9 mouse cellular contexts compared by ENCODE assay signal in the genomic region with DNA sequence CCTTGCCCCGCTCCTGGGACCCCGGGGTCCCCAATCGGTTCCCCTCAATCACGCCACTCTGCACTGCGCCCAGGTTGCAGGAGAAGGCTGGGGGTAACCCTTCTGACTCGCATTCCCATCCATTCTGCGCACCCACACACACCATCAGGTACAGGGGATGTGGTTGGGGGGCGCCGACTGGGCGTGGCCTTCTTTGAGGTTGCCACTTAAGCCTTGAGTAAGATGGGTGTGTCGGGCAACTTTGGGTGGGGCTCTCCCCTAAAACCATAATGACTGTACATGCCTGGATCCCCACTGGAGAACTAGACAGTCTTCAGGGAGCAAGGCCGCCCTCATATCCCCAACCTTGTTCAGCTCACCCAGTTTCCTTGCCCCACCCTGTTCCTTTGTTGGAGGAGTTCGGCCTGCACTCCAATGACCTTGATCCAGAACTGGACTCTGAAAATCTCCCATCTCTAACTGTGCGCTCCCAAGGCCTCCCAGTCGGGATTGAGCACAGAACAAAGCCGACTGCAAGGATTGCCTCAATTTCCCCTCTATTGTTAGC. TPM values are rescaled to one million over a fixed set of nuclear protein-coding genes. Genes with fewer than 3 reads are reported as not detected.
DNase-seq lines count a peak whose midpoint lies in the region; ATAC-seq and TF ChIP-seq lines count a peak whose summit lies in the region.
"Had no signal": no experiment of that assay in that cellular context is flagged by ENCODE, and none has a peak within 500 bp of the region (broad histone marks: within the 10 kb centered on the region; RNA-seq: fewer than 3 reads in every experiment).

No protein-coding gene starts in this region.

- 4% methylated on average over 16 of the region's 16 CpGs for WGBS in kidney, postnatal 0 days
- WGBS in forebrain, embryonic 15.5 days, result under 1% methylated on average over 16 of the region's 16 CpGs
- WGBS in midbrain, embryonic 11.5 days, result 4% methylated on average over 16 of the region's 16 CpGs

- intact Hi-C loops in gastrocnemius, postnatal 36 days (cut with DNase I), result no loop called here

- TF ChIP-seq CTCF in kidney, postnatal 0 days (IDR thresholded peaks at IDR 0.05; ENCODE audit: low read depth), result no peak
- no peak for TF ChIP-seq CTCF in bone marrow macrophage, adult 2 months (IDR thresholded peaks at IDR 0.05; ENCODE audit: low read depth, low read length)

- H3K4me1 ChIP-seq in kidney, postnatal 0 days (replicated peaks; ENCODE audit: insufficient read depth, low read length), result no peaks in the 10 kb centered on the region
- H3K4me1 ChIP-seq in bone marrow macrophage, adult 2 months (ENCODE audit: control insufficient read depth, insufficient read depth, low read length), result no peaks in the 10 kb centered on the region
- H3K4me1 ChIP-seq in forebrain, embryonic 15.5 days, result peaks cover 37% of the 10 kb centered on the region
- peaks cover 31% of the 10 kb centered on the region for H3K4me1 ChIP-seq in midbrain, embryonic 11.5 days (ENCODE audit: control insufficient read depth, insufficient read depth, low read length)

- H3K4me3 ChIP-seq in kidney, postnatal 0 days (replicated peaks; ENCODE audit: low read depth, low read length), result no peak overlapping the region
- H3K4me3 ChIP-seq in bone marrow macrophage, adult 2 months (ENCODE audit: insufficient read depth, low read length), result peak overlapping the region; percentile 19
- H3K4me3 ChIP-seq in forebrain, embryonic 15.5 days, result peak overlapping the region; percentile 95
- peak overlapping the region; percentile 66 for H3K4me3 ChIP-seq in midbrain, embryonic 11.5 days (ENCODE audit: low read depth, low read length)

- no peaks in the 10 kb centered on the region for H3K9me3 ChIP-seq in kidney, postnatal 0 days (replicated peaks; ENCODE audit: low read length)
- no peaks in the 10 kb centered on the region for H3K9me3 ChIP-seq in forebrain, embryonic 15.5 days
- H3K9me3 ChIP-seq in midbrain, embryonic 11.5 days (ENCODE audit: control insufficient read depth, low read length), result no peaks in the 10 kb centered on the region

- peak; percentile 9 for ATAC-seq in kidney, postnatal 0 days (replicated peaks; ENCODE audit: low FRiP score, low read depth)
- peak; percentile 39 for ATAC-seq in forebrain, embryonic 15.5 days (replicated peaks)
- peak; percentile 36 for ATAC-seq in midbrain, embryonic 11.5 days (ENCODE audit: low FRiP score)

- peaks cover 46% of the 10 kb centered on the region for H3K27me3 ChIP-seq in kidney, postnatal 0 days (ENCODE audit: insufficient read depth, low read length)
- no peaks in the 10 kb centered on the region for H3K27me3 ChIP-seq in forebrain, embryonic 15.5 days
- H3K27me3 ChIP-seq in midbrain, embryonic 11.5 days (ENCODE audit: control insufficient read depth, insufficient read depth, low read length), result peaks cover 5% of the 10 kb centered on the region

- peak overlapping the region; percentile 49 for H3K4me2 ChIP-seq in kidney, postnatal 0 days (ENCODE audit: low read length)
- H3K4me2 ChIP-seq in forebrain, embryonic 15.5 days (replicated peaks), result peak overlapping the region; percentile 88
- peak overlapping the region; percentile 64 for H3K4me2 ChIP-seq in midbrain, embryonic 11.5 days

- no peak overlapping the region for H3K27ac ChIP-seq in kidney, postnatal 0 days
- H3K27ac ChIP-seq in bone marrow macrophage, adult 2 months (ENCODE audit: insufficient read depth, low read depth, low read length), result no peak overlapping the region
- peak overlapping the region; percentile 95 for H3K27ac ChIP-seq in forebrain, embryonic 15.5 days (replicated peaks)
- peak overlapping the region; percentile 89 for H3K27ac ChIP-seq in midbrain, embryonic 11.5 days (ENCODE audit: low read depth, low read length)

- no peak overlapping the region for H3K9ac ChIP-seq in kidney, postnatal 0 days (ENCODE audit: low read depth, low read length)
- H3K9ac ChIP-seq in forebrain, embryonic 15.5 days (replicated peaks), result peak overlapping the region; percentile 99
- H3K9ac ChIP-seq in midbrain, embryonic 11.5 days (ENCODE audit: low read length), result peak overlapping the region; percentile 89

- H3K36me3 ChIP-seq in kidney, postnatal 0 days (ENCODE audit: insufficient read depth, low read length), result no peaks in the 10 kb centered on the region
- no peaks in the 10 kb centered on the region; the same call in 1 of the 2 replicates for H3K36me3 ChIP-seq in forebrain, embryonic 15.5 days
- H3K36me3 ChIP-seq in midbrain, embryonic 11.5 days (ENCODE audit: control insufficient read depth, insufficient read depth, low read length), result no peaks in the 10 kb centered on the region

- DNase-seq in kidney, postnatal 0 days (ENCODE audit: low spot score), result no peak
- DNase-seq in kidney, postnatal 14 days, result no peak
- peak; percentile 94 for DNase-seq in midbrain, embryonic 11.5 days (ENCODE audit: low spot score, missing footprints)
- no peak for DNase-seq in gastrocnemius, postnatal 36 days
- no peak for DNase-seq in adipocyte (ENCODE audit: low spot score)
- no peak for DNase-seq in testis, postnatal 10 days (ENCODE audit: low spot score)

- no peak for TF ChIP-seq POLR2A in bone marrow macrophage, adult 2 months (IDR thresholded peaks at IDR 0.05; ENCODE audit: borderline replicate concordance, low read depth, low read length)

RNA-seq across cellular contexts. Expression of a gene that starts 0.6 kb away (rescaled TPM):
- 0.23 and 0.75 TPM in 2 replicates for polyA plus RNA-seq in kidney, postnatal 0 days (2015; fragmentation: Nextera tagmentation; extraction: Ambion mirVana)
- not detected in 2 replicates for polyA plus RNA-seq in bone marrow macrophage, adult 2 months (2012; ENCODE audit: insufficient read depth, insufficient read length, missing spikeins)
- 1,822 and 1,823 TPM in 2 replicates for polyA plus RNA-seq in forebrain, embryonic 15.5 days (2015; fragmentation: Nextera tagmentation; extraction: Ambion mirVana)
- 777 and 840 TPM in 2 replicates for polyA plus RNA-seq in midbrain, embryonic 11.5 days (2014; fragmentation: Nextera tagmentation; extraction: Ambion mirVana)
- total RNA-seq in gastrocnemius, postnatal 36 days (2021), result under 1 TPM in 1 of 2 experiments, not detected in 1; 0.20 TPM

RNA-seq across cellular contexts. Expression of a gene that starts 4.9 kb away (rescaled TPM):
- polyA plus RNA-seq in kidney, postnatal 0 days (2015; fragmentation: Nextera tagmentation; extraction: Ambion mirVana), result not detected in 2 replicates
- not detected in 2 replicates for polyA plus RNA-seq in bone marrow macrophage, adult 2 months (2012; ENCODE audit: insufficient read depth, insufficient read length, missing spikeins)
- polyA plus RNA-seq in forebrain, embryonic 15.5 days (2015; fragmentation: Nextera tagmentation; extraction: Ambion mirVana), result 0.15 and 0.23 TPM in 2 replicates
- 0.06 and 0.12 TPM in 2 replicates for polyA plus RNA-seq in midbrain, embryonic 11.5 days (2014; fragmentation: Nextera tagmentation; extraction: Ambion mirVana)
- not detected for total RNA-seq in gastrocnemius, postnatal 36 days (2021)
- total RNA-seq: common myeloid progenitor, adult 5-6 weeks had no signal

RNA-seq across cellular contexts. Expression of a gene that starts 11.5 kb away (rescaled TPM):
- polyA plus RNA-seq in kidney, postnatal 0 days (2015; fragmentation: Nextera tagmentation; extraction: Ambion mirVana), result 33.4 and 36.6 TPM in 2 replicates
- polyA plus RNA-seq in bone marrow macrophage, adult 2 months (2012; ENCODE audit: insufficient read depth, insufficient read length, missing spikeins), result 25.8 and 30.8 TPM in 2 replicates
- 43.3 and 46.3 TPM in 2 replicates for polyA plus RNA-seq in forebrain, embryonic 15.5 days (2015; fragmentation: Nextera tagmentation; extraction: Ambion mirVana)
- 35.3 and 35.5 TPM in 2 replicates for polyA plus RNA-seq in midbrain, embryonic 11.5 days (2014; fragmentation: Nextera tagmentation; extraction: Ambion mirVana)
- 10 to 100 TPM; 35.7 to 40.3 TPM for total RNA-seq in gastrocnemius, postnatal 36 days (2021)

RNA-seq across cellular contexts. Expression of a gene that starts 38.3 kb away (rescaled TPM):
- 168 and 170 TPM in 2 replicates for polyA plus RNA-seq in kidney, postnatal 0 days (2015; fragmentation: Nextera tagmentation; extraction: Ambion mirVana)
- 218 and 244 TPM in 2 replicates for polyA plus RNA-seq in bone marrow macrophage, adult 2 months (2012; ENCODE audit: insufficient read depth, insufficient read length, missing spikeins)
- polyA plus RNA-seq in forebrain, embryonic 15.5 days (2015; fragmentation: Nextera tagmentation; extraction: Ambion mirVana), result 252 and 259 TPM in 2 replicates
- 171 and 181 TPM in 2 replicates for polyA plus RNA-seq in midbrain, embryonic 11.5 days (2014; fragmentation: Nextera tagmentation; extraction: Ambion mirVana)
- 100 to 1,000 TPM; 136 to 137 TPM for total RNA-seq in gastrocnemius, postnatal 36 days (2021)

Comparison
In these comparisons a context has a peak if more than half of its experiments do, and no peak if none do; other contexts are left out.
1. H3K27ac ChIP-seq: peak in forebrain, embryonic 15.5 days (single experiment) and midbrain, embryonic 11.5 days (single experiment); none in kidney, postnatal 0 days (single experiment) and bone marrow macrophage, adult 2 months (single experiment).
2. RNA of a gene that starts 0.6 kb away (polyA plus RNA-seq): 1,822 to 1,823 TPM in forebrain, embryonic 15.5 days and 777 to 840 TPM in midbrain, embryonic 11.5 days; 0.23 to 0.75 TPM in kidney, postnatal 0 days and not detected in bone marrow macrophage, adult 2 months; every median in the first group is over 100 times any median in the second.
3. Peak in every context shown above with its lines, with median percentiles within 50 percentile points of each other: ATAC-seq and H3K4me2 ChIP-seq.